Mouse (Mus musculus): Measurements from ENCODE around the gene Barhl2.

Gene Barhl2

DNA sequence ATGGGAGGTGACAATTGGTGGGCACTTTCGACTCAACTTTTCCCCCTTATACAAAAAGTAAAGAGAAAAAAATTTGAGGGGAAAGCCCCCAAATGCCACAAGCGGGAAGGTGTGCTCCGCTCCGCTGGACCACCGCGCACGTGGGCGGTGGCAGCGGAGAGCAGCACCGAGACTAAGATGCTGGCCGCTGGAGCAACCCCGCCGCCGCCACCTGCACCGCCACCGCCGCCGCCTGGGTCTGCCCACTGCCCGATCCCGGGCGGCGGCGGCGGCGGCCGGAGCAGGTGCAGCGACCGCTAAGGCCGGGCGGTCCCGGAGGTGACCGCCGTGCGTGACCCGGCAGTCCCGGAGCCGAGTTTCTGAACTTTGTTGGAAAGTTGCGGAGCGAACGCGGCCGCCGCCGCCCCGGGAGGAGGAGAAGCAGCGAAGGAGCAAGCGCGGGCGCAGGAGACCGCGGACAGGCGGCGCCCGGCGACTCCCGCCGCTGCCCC is at the start of gene Barhl2:
Gene Barhl2 (minus strand): TSS at position 181 of the 491 bp plus-strand sequence.
- DNase-seq (ENCODE audit: low spot score in 2 of 2) = no peak

DNA sequence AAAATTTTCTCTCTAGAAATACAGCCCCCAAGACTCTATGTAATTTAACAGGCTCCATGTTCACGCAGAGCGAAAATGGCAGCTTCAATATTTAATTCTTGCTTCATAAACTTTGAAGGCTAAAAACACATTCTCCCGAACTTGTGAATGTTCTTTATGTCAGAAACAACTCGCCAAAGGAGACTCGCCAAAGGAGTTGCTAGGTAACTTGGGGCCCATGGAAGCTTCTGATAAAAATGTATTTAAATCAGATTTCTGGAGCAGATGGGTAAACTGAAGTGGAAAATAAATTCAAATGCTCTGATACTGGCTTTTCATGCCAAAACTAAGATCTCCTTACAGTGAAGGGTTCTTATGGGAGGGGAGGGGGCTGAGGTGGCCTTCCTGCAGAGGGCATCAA is 48.1 kb upstream of the Barhl2 start:
- DNase-seq (ENCODE audit: low spot score in 2 of 2) = no peak

DNA sequence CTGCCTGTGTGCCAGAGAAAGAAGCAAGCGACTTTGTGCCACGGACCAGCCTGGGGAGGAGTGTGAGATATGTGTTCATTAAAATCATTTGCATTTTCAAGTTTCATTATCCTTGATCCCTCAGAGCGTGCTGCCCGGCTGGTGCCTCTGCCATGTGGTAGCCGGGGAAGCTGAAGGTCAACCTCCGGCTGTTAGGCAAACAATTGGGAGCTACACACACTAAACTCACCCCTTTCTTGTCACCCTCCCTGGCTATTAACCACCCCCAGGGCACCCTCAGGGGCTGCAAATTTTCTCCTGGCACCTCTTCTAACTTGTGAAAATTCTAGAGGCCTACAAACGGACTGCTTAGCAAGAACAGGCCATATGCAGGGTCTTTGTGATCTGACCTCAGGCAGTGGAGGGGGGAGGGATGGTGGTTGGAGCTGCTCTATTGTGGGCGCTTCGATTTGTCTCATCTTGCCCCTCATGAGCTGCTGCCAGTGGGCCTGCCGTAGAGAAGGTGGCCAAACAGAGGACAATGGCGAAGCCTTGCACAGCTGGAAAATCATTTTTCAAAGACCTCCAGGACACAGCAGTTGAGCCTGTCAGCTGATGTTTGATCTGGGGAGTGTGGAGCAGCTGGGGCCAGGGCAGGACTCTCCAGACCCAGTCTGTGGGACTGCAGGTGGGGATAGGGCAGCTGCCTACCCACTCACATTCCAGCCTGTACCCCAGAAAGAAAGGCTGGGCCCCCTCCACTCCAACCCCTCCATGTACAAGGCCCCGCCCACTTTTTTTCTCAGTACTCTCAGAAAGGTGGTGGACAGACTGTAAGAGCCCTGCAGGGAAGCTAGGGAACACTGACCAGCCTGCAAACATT is 44.9 kb upstream of the Barhl2 start:
- DNase-seq (ENCODE audit: low spot score in 2 of 2) = no peak

DNA sequence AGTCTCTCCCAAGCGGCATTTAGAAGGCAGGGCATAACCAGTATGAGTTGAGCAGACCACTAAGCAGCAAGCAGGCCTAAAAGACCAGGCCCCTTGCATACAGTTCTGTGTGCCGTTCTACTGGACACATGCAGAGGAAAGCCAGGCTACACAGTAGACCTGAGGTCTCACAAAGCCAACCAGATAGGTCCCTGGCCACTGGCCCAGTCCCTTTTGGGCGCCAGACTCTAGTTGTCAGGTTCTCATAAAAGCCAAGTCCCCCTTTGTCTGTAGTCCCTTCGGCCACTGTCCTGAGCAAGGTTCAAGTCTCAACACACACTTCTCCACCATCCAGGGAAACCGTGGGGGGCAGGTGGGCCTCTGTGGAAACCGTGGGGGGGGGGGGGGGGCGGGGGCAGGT is 44.3 kb upstream of the Barhl2 start:
- no peak for DNase-seq (ENCODE audit: low spot score in 2 of 2)

DNA sequence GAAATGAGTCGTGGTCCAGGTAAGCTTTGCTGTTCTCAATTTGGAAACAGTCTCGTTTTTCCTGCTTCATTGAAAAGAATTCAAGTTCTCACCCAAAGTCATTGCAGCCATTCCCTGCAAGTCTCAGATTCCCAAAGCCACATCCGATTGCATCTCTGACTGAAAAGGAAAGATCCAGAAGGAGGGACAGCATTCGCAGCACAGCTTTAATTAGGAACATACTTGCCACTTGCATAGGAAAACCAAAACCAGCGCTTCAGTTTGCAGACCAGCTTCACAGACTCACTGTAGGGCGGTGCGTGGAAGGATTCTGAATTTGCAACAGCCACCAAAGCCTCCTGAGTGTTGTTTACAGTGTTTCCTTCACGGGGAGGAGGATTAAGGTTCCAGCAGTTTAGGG is 33.8 kb upstream of the Barhl2 start:
- DNase-seq (ENCODE audit: low spot score in 2 of 2) = no peak

DNA sequence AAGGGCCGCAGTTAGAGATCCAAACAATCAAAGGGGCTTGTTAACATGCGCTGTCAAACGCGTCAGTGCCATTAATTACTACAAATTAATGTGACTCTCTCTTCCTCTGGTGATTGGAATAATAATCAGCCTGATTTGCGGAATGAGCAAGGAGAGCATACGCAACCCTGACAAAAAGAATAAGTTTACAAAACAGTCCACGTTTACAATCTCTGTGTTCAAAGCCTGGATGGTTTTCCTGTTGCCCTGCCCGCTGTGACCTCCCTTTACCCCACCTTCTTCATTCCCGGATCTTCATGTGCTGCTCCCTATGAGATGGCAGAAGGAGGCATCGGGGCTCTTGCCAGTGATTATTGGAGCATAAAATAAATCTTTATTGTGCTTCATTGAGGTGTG is 14.1 kb upstream of the Barhl2 start:
- DNase-seq (ENCODE audit: low spot score in 2 of 2) = no peak

DNA sequence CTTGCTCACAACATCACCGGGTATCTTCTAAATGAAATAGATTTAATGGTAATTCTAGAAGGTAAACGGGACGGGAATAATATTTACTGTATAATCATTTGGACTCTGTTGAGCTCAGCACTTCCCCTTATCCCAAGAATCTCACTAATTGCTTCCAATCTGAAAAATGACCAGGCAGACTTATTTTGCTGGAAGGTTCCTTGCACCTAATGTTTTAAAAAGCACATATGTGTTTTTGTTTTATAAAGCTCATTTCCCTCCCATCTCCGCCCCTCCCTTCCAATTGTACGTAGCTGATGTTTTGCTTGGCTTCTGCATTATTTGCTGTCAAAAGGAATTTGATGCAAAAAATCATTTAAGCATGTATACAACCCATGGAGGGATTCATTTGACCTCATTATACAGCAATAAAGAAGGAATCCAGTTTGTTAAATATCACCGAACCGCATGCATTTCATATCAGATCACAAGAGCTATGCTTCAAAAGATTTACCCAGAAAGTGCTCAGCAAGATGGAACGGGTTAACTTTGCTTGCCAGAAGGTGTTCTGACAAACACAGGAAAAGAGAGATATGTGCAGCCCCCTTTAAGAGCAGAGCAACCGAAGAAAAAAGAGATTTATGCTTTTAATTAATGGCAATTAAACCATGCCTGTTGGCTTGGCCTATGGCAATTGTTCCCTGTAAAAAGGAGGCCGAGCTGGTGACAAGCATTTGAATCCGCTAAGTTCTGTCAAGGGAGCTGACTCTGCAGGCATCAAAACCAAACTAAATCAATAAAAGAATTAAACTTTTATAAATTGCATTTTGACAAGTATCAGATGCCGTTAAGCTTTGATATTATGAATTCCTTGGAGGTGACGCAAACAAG is 13.5 kb upstream of the Barhl2 start:
- no peak for DNase-seq (ENCODE audit: low spot score in 2 of 2)

DNA sequence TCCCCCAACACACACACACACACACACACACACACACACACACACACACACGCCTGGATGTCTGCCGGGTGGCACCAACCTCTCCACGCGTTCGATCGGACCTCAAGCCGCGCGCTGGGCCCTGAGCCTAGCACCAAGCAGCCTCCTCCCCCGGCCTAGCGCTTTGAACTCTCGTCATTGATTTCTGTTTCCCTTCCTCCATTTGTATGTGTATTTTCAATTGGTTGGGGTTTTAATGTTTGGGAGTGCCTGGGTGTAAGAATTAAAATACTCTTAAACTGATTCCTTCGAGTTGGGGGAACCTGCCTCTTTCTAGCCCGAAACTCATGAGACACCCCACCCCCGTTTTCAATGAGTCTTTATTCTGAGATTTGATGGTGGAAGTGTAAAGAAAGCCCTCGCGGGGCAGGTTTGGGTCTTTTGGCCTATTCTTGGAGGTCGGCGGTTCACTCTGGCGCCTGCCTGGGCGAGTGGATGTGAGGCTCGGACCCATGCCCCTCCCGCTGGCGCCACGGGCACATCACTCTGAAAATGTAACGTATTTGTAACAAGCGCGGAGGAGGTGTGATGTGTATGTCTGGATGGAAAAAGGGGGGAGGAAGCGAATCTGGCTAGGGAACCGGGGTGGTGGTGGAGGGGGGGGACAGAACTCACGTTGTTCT is 7.3 kb upstream of the Barhl2 start:
- DNase-seq (ENCODE audit: low spot score in 2 of 2) = no peak

DNA sequence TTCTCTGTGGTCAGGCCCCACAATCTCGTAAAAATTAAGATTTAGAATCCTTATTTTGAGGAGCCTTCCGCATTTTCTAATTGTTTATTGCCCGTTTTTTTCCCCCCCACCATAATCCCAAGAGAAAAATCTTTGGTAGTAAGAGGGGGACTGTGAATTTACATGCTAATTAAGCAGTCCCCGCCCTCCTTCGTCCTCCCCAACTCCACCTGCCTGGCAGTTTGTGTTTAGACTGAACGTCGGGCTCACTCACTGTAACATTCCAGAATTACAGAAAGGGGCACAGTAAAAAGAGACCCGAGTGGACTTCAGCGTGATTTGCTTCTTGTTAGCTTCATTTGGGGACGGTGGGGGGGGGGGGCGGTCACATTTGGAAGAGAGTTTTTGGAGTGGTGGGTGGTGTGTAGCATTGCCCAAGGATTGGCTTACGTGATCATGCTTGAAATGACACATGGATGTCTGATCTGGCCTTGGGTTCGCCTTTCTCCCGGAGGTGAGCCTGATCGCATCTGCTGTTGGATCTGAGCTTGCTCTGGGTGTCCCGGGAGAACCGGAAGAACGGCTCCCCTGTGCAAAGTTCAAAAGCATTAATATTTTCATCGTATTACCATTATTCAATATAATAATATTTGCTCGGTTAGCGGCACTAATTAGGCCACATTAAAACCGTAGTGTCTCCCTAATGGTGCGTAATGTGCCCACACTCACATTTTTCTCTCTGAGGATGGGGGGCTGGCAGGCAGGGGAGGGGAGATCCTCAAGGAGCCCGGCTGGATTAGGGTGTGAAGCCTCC is 6.6 kb upstream of the Barhl2 start:
- DNase-seq (ENCODE audit: low spot score in 2 of 2) = no peak

DNA sequence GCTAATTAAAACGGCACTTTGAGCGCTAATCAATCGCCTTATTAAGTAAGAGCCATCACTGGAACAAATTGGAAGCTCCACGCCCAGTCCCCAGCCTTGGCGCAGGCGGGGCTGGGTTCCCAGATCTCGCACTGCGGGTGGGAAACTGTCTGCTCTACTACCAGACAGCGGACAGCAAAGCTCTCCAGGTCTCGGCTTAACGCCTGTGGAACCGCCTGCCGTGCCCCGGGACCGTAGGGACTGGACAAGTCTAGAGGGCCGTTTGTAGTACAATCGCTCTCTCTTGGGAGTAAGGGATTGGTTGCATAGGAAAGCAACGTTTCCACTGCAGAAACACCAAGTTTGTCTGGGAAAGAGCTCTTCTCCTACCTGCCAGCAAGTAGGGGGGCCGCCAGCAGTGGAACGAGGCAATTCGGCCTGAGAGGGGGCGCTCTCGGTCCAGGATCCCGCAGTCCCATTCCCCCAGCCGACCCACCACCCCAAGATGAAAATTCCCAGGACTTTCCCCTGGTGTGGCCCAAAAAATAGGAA is 5.8 kb upstream of the Barhl2 start:
- no peak for DNase-seq (ENCODE audit: low spot score in 2 of 2)

DNA sequence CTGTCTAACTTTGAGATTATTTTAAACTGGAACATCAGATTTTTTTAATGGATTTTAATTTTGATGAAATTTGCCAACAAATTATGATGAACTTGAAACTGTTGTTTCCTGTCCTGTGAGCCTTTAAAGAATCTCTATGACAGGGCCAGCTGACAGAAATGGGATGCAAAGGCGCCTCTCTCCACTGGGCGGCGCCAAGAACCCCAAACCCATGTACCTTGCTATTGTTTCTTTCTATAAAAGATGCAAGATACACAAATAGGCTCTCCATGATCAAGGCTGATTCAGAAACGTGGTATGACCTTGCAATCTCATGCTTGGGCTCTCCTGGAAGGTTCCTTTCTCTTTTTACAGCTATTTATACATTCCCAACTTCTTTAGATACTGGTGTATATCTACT is 3.9 kb upstream of the Barhl2 start:
- no peak for DNase-seq (ENCODE audit: low spot score in 2 of 2)

DNA sequence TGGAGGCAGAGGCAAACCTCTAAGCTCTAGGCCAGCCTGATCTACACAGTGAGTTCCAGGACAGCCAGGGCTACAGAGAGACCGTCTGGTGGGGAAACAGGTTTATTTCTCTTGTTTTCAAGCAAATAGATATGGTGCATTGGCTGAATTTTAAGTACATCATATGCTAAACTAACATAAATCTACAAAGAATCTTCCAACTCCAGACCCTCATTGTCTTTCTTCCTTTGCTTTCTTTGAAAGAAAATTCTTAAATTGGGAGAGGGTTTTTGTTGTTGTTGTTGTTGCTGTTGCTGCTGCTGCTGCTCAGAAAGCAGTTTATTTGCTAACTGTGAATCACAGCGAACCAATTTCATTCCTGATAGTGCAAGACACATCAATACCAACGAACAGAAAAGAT is 3.5 kb upstream of the Barhl2 start:
- DNase-seq (ENCODE audit: low spot score in 2 of 2) = no peak

DNA sequence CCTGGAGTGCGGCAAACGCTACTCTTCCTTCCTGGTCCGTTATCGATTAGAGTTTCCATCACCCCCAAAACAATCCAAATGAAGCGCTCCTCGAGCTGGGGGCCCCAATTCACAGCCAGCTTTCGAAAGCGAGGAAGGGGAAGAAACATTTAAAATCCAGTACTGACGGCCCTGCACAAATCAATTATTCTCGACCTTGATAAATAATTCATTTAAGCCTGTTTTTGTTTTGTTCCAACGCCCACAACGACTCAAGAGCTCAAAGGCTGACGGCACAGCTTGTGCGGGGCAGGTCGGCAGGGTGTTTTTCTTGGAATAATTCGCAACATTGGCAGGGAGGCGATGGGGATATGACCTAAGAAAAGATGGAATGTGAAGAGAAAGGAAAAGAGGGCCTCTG is 2.6 kb upstream of the Barhl2 start:
- no peak for DNase-seq (ENCODE audit: low spot score in 2 of 2)

DNA sequence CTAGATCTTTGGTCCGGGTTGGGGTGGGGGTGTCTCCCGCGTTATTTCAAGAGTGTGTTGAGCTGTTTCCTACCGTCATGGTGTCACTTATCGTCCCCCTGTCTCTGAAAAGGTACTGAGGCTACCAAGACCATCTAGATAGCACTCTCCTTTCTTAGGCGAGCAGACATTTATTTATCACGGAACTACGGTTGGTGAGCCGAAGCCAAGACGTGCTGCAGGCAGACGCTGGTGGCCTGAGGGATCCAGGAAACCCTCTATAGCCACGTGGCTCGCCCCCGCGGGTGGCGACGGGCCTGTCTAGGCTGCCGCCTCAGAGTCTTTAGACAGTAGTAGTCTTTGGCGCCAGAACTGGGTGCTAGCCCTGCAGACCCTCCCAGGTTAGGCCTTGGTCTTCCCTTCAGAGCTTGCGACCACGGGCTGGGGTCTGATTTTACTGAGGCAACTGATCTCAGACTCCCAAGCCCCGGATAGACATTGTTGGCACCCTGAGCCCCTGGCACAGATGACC is 2.1 kb upstream of the Barhl2 start:
- DNase-seq (ENCODE audit: low spot score in 2 of 2) = no peak

DNA sequence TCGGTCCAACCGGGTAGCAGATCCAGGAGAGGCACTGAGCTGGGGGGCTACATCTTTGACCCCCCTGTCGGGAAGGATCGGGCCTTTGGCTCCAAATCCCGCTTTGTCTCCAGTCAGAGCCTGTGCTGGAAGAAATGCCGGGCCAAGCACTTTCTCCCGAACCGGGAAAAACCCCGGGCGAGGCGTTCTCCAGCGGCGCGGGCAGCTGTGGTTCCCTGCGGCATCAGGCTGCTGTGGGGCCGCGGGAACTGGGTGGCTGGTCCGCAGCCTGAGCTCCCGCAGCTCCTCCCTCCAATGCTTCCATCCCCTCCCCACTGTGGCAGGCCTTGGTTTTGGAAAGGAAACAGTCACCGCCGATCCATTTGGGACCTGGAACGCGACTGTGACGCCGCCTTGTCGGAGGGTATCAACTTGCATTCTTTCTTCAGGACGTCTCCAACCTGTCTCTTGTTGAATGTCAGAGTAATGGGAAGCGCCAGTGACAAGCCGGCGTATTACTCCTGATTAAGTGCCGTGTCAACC is 1.2 kb upstream of the Barhl2 start:
- no peak for DNase-seq (ENCODE audit: low spot score in 2 of 2)

DNA sequence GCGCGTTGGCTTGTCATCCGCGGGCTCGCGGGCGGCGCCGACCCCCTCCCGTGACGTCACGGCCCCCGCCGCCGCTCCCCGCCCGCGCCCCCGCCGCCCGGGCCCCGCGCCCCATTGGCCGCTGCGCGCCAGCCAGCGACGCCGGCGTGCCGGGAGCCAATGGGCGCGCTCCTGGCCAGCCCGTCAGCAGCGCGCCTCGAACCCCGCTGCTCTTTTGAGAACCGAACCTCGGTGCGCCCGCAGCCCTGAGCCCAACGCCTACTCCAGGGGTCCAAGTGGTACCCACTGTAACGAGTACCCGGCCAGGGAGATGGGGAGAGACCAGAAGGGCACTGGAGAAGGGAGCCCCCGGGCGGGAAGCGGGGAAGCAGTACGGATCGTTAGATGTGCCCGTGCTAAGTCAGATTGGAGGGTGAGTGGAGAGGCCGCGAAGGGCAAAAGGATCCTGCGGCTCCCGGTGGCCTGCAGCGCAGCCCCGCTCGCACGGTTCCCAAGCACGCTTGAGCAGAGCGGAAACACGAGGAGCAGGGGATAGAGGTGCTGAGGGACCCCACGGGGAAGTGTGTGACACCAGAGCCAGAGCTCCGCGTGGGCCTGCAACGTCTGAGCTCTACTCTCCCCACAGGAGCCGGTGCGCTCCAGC is 632 bp upstream of the Barhl2 start:
- no peak for DNase-seq (ENCODE audit: low spot score in 2 of 2)

DNA sequence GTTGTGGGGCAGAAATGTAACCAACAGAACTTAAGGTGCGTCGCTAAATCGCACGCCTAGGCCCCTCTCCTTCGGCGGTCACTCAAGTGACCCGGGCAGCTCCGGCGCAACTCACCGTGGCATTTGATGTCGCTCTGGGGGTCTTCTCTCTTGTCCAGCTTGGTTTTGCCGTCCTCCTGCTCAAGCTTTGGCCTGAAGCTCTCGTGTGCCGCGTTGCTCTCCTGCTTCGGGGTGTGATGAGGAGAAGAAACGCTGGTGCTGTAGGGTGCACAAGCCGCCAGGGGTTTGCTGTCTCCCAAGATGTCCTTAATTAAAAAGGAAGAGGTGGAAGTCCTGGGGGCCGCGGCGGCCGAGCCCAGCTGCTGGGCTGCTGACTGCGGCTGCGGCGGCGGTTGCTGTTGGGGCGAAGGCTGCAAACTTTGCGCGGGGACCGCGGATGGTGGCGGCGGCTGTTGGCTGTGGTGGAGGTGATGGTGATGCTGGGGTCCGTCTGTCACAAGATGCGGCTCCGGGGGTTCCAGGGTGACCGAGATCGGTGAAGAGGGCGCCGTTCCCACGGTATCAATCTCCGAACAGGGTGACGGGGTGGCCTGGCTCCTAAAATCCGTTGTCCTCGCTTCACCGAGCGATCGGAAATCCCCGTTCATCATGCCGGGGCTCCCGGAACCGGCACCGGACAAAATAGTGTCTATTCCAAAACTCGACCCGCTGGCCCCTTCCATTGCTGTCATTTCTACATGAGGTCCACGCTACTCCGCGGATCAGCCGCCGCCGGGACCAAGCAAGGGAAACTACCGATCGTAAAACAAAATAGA is 648 bp downstream of the Barhl2 start:
- no peak for DNase-seq (ENCODE audit: low spot score in 2 of 2)

DNA sequence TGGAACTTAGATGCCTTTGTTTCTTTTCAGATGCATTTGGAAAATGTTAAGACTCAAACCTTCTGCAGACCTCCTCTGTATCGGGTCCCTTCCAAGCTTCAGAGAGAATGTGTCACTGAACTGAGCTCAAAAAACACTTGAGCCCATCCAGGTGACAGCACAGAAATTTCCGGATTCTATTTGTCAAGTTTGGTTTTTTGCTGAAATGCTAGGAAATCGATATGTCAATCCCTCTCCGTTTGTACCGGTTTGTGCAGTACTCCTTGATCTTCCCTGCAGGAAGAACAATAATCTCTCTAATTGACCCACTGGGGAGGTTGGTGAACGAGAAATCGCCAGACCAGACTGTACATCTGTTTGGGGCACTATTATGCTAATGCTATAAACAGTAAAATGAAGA is 2.0 kb downstream of the Barhl2 start:
- DNase-seq (ENCODE audit: low spot score in 2 of 2) = no peak
